Mouse (Mus musculus): Measurements from ENCODE around the gene Slc6a8. TPM values are rescaled to one million over a fixed set of nuclear protein-coding genes. Genes with fewer than 3 reads are reported as not detected.

Slc6a8 gene
- total RNA-seq (2014; rRNA removed): 1.0 and 2.6 TPM in 2 replicates
- 2.3 and 5.2 TPM in 2 replicates for polyA plus RNA-seq (2012; rRNA removed)

DNA sequence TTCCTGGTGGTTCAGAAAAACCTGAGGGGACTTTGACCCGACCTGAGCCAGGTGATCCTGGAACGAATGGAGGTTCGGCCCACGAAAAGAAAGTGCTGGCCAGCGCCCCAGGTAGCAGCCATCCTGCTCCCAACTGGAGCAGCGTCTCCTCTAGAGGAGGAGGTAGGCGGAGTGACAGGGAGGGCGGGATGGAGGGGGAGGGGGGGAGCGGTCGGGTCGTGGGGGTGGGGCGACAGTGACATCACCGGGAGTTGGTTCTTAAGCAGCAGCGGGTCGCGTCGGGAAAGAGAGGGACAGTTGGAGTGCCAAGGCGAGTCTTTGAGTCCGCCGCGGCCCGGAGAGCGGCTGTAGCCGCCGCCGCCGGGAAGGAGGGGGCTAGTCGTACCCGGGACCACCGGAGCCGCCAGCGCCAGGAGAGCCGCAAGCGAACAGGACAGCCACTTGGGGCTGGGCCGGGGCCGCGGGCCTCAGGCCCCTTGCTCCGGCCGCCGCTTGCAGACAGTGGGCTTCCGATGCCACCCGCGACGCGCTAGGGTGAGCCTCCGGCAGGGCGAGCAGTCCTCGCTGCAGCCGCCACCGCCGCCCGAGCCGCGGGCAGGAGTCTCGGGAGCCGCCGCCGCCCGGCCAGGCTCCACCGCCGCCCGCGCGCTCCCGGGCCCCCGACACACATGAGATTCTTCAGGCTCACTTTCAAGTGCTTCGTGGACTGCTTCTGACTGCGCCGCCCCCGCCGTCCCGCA lies at the start of gene Slc6a8:
Gene Slc6a8 (plus strand): TSS at position 272 of the 740 bp plus-strand sequence.
- Histone ChIP-seq H3K9ac (ENCODE audit: low read depth, low read length) (peak within 1 kb of the TSS; percentile 87), H3K27ac (replicated peaks; ENCODE audit: insufficient read depth, low read depth, low read length) (no peak within 1 kb of the TSS; the same call in 1 of the 2 replicates), H3K36me3 (ENCODE audit: control insufficient read depth, insufficient read depth, low read length) (no peaks in the 10 kb centered on the region), H3K27me3 (ENCODE audit: control insufficient read depth, insufficient read depth, low read length) (no peaks in the 10 kb centered on the region), H3K4me1 (ENCODE audit: control insufficient read depth, insufficient read depth, low read length) (peaks cover 5% of the 10 kb centered on the region), H3K4me3 (ENCODE audit: insufficient read depth, low read depth, low read length) (peak within 1 kb of the TSS; percentile 63), H3K79me2 (ENCODE audit: control insufficient read depth, insufficient read depth, low read length) (no peaks in the 10 kb centered on the region)
- whole genome bisulfite sequencing: under 1% methylated on average over 39 of the region's 72 CpGs
- TF ChIP-seq CTCF (IDR thresholded peaks at IDR 0.05; ENCODE audit: low read depth, low read length) (no peak), POLR2A (IDR thresholded peaks at IDR 0.05; ENCODE audit: extremely low read depth, insufficient read depth, low read length) (0 out of 2 replicates have a peak, but pooled peaks have one; percentile 32)
- DNase-seq (ENCODE audit: extremely low read depth, low read depth, low spot score): peak; percentile 23

DNA sequence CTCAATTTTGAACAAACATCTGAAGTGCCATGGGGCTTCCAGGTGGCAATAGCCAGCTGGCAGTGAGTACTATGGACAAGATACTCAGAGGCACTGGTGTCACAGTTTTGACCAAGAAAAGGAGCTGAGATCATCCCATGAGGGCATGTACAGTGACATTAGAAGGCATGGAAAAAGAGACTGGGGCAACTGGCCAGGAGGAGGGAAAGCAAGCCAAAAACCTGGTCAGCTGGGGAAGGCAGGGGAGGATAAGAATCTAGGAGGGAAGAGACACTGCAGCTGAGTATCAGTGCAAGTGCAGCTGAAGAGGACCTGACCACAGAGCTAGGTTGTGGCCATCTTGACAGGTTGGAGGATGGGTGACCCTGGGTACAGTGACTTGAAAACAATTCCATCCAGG lies 46.0 kb upstream of the Slc6a8 start:
- TF ChIP-seq CTCF (IDR thresholded peaks at IDR 0.05; ENCODE audit: low read depth, low read length) (no peak), POLR2A (IDR thresholded peaks at IDR 0.05; ENCODE audit: extremely low read depth, insufficient read depth, low read length) (no peak)
- Histone ChIP-seq H3K27me3 (ENCODE audit: control insufficient read depth, insufficient read depth, low read length) (no peaks in the 10 kb centered on the region), H3K4me3 (ENCODE audit: insufficient read depth, low read depth, low read length) (no peak overlapping the region)

GRCm38 (mm10) chrX:73635425-73635824 lies 37.5 kb upstream of the Slc6a8 start:
- WGBS: 20% methylated on average over 15 of the region's 19 CpGs
- DNase-seq (ENCODE audit: extremely low read depth, low read depth, low spot score): no peak
- Histone ChIP-seq H3K27me3 (ENCODE audit: control insufficient read depth, insufficient read depth, low read length) (0 out of 2 replicates have a peak, but pooled peaks cover 2% of the 10 kb centered on the region), H3K4me1 (ENCODE audit: control insufficient read depth, insufficient read depth, low read length) (peaks cover 3% of the 10 kb centered on the region), H3K79me2 (ENCODE audit: control insufficient read depth, insufficient read depth, low read length) (no peaks in the 10 kb centered on the region), H3K36me3 (ENCODE audit: control insufficient read depth, insufficient read depth, low read length) (no peaks in the 10 kb centered on the region), H3K27ac (replicated peaks; ENCODE audit: insufficient read depth, low read depth, low read length) (no peak overlapping the region), H3K9ac (ENCODE audit: low read depth, low read length) (no peak overlapping the region), H3K4me3 (ENCODE audit: insufficient read depth, low read depth, low read length) (no peak overlapping the region)
- no peak for TF ChIP-seq CTCF (IDR thresholded peaks at IDR 0.05; ENCODE audit: low read depth, low read length)
- no peak for TF ChIP-seq POLR2A (IDR thresholded peaks at IDR 0.05; ENCODE audit: extremely low read depth, insufficient read depth, low read length)

More for the DNA sequence above, 46.0 kb upstream of the Slc6a8 start:
- Histone ChIP-seq H3K4me1 (ENCODE audit: control insufficient read depth, insufficient read depth, low read length) (no peaks in the 10 kb centered on the region), H3K9ac (ENCODE audit: low read depth, low read length) (no peak overlapping the region), H3K36me3 (ENCODE audit: control insufficient read depth, insufficient read depth, low read length) (no peaks in the 10 kb centered on the region), H3K79me2 (ENCODE audit: control insufficient read depth, insufficient read depth, low read length) (no peaks in the 10 kb centered on the region), H3K27ac (replicated peaks; ENCODE audit: insufficient read depth, low read depth, low read length) (no peak overlapping the region)
- DNase-seq (ENCODE audit: extremely low read depth, low read depth, low spot score): no peak

- H3K27me3 ChIP-seq (ENCODE audit: control insufficient read depth, insufficient read depth, low read length): 0 out of 2 replicates have a peak, but pooled peaks cover 2% of the 10 kb centered on the region
- H3K36me3 ChIP-seq (ENCODE audit: control insufficient read depth, insufficient read depth, low read length): no peaks in the 10 kb centered on the region
- H3K4me1 ChIP-seq (ENCODE audit: control insufficient read depth, insufficient read depth, low read length): peaks cover 3% of the 10 kb centered on the region
- no peak overlapping the region for H3K4me3 ChIP-seq (ENCODE audit: insufficient read depth, low read depth, low read length)
- TF ChIP-seq CTCF (IDR thresholded peaks at IDR 0.05; ENCODE audit: low read depth, low read length): no peak
- no peak overlapping the region for H3K9ac ChIP-seq (ENCODE audit: low read depth, low read length)
- no peak overlapping the region for H3K27ac ChIP-seq (replicated peaks; ENCODE audit: insufficient read depth, low read depth, low read length)
- WGBS: 7% methylated on average over 18 of the region's 19 CpGs
- DNase-seq (ENCODE audit: extremely low read depth, low read depth, low spot score): no peak
- no peaks in the 10 kb centered on the region for H3K79me2 ChIP-seq (ENCODE audit: control insufficient read depth, insufficient read depth, low read length)
Measured at GRCm38 (mm10) chrX:73637415-73637814, 35.5 kb upstream of the Slc6a8 start.

DNA sequence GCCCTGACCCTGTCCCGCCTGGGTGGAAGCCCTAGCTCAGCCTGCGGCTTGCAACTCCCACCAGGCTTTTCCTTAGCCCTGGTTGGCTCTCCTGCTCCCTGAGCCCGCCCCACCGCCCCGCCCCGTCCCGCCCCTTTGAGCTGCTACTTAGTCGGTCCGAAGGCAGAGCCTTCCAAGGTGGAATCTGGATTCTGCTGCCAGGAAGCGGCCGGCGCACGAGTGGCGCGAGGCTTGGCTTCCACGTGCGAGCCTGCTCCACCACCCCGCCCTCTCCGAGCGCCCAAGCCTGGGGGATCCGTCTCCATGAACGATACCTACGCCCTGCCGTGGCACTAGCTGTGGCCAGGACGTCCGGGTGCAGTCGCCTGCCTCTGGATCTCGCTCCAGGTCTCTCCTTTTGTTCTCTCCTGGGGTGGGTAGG lies 33.7 kb upstream of the Slc6a8 start, which contains the start of gene Dusp9:
Gene Dusp9 (plus strand): TSS at position 165 of the 421 bp plus-strand sequence.
- DNase-seq (ENCODE audit: extremely low read depth, low read depth, low spot score): peak; percentile 40
- no peaks in the 10 kb centered on the region for H3K36me3 ChIP-seq (ENCODE audit: control insufficient read depth, insufficient read depth, low read length)
- TF ChIP-seq POLR2A (IDR thresholded peaks at IDR 0.05; ENCODE audit: extremely low read depth, insufficient read depth, low read length) (no peak), CTCF (IDR thresholded peaks at IDR 0.05; ENCODE audit: low read depth, low read length) (no peak)
- H3K27ac ChIP-seq (replicated peaks; ENCODE audit: insufficient read depth, low read depth, low read length): no peak within 1 kb of the TSS
- H3K27me3 ChIP-seq (ENCODE audit: control insufficient read depth, insufficient read depth, low read length): 0 out of 2 replicates have a peak, but pooled peaks cover 2% of the 10 kb centered on the region
- H3K79me2 ChIP-seq (ENCODE audit: control insufficient read depth, insufficient read depth, low read length): no peaks in the 10 kb centered on the region
- 2% methylated on average over 28 of the region's 28 CpGs for WGBS
- H3K9ac ChIP-seq (ENCODE audit: low read depth, low read length): peak within 1 kb of the TSS; percentile 56; the same call in 1 of the 2 replicates
- H3K4me1 ChIP-seq (ENCODE audit: control insufficient read depth, insufficient read depth, low read length): peaks cover 3% of the 10 kb centered on the region
- H3K4me3 ChIP-seq (ENCODE audit: insufficient read depth, low read depth, low read length): peak within 1 kb of the TSS; percentile 49; the same call in 1 of the 2 replicates

All from liver, adult 2 months (tissue).